Mouse (Mus musculus): ENCODE measurements around the gene Grk3. TPM values are rescaled to one million over a fixed set of nuclear protein-coding genes. Genes with fewer than 3 reads are reported as not detected.

The Grk3 gene
- polyA plus RNA-seq, 1 experiment from 2014 or later, result 2.9 TPM

- no peak overlapping the region for H3K9ac ChIP-seq (ENCODE audit: low read depth, low read length)
- peak; percentile 92 for TF ChIP-seq CTCF (IDR thresholded peaks at IDR 0.05; ENCODE audit: low read depth)
- H3K4me3 ChIP-seq (ENCODE audit: low read depth, low read length), result no peak overlapping the region
- H3K36me3 ChIP-seq (ENCODE audit: control insufficient read depth, insufficient read depth), result no peaks in the 10 kb centered on the region
- ATAC-seq, result no peak
- WGBS, result 21% methylated on average over 9 of the region's 9 CpGs
- no peaks in the 10 kb centered on the region for H3K9me3 ChIP-seq (ENCODE audit: control insufficient read depth)
- H3K27ac ChIP-seq (ENCODE audit: low read depth, low read length), result no peak overlapping the region
- peaks cover 8% of the 10 kb centered on the region; the same call in 1 of the 2 replicates for H3K27me3 ChIP-seq (replicated peaks; ENCODE audit: control insufficient read depth, insufficient read depth, low read length)
- H3K4me2 ChIP-seq (replicated peaks; ENCODE audit: low read depth), result no peak overlapping the region
- H3K4me1 ChIP-seq (replicated peaks; ENCODE audit: control insufficient read depth, insufficient read depth, low read length), result no peaks in the 10 kb centered on the region
These were observed 144.9 kb downstream of the Grk3 start for GRCm38 (mm10) chr5:112870729-112871128.

- Histone ChIP-seq H3K27me3 (replicated peaks; ENCODE audit: control insufficient read depth, insufficient read depth, low read length) (peaks cover 4% of the 10 kb centered on the region; the same call in 1 of the 2 replicates), H3K4me3 (ENCODE audit: low read depth, low read length) (no peak overlapping the region), H3K4me1 (replicated peaks; ENCODE audit: control insufficient read depth, insufficient read depth, low read length) (no peaks in the 10 kb centered on the region), H3K27ac (ENCODE audit: low read depth, low read length) (no peak overlapping the region), H3K4me2 (replicated peaks; ENCODE audit: low read depth) (no peak overlapping the region), H3K9ac (ENCODE audit: low read depth, low read length) (no peak overlapping the region), H3K36me3 (ENCODE audit: control insufficient read depth, insufficient read depth) (no peaks in the 10 kb centered on the region), H3K9me3 (ENCODE audit: control insufficient read depth) (no peaks in the 10 kb centered on the region)
- peak; percentile 55 for ATAC-seq
- WGBS, result 48% methylated on average over 5 of the region's 5 CpGs
- TF ChIP-seq CTCF (IDR thresholded peaks at IDR 0.05; ENCODE audit: low read depth), result no peak
These were observed 147.0 kb downstream of the Grk3 start for GRCm38 (mm10) chr5:112868620-112869019.

GRCm38 (mm10) chr5:112864719-112865367 is 150.7 kb downstream of the Grk3 start:
- WGBS, result 47% methylated on average over 4 of the region's 4 CpGs
- TF ChIP-seq CTCF (IDR thresholded peaks at IDR 0.05; ENCODE audit: low read depth), result peak; percentile 80
- no peaks in the 10 kb centered on the region for H3K4me1 ChIP-seq (replicated peaks; ENCODE audit: control insufficient read depth, insufficient read depth, low read length)
- no peak overlapping the region for H3K27ac ChIP-seq (ENCODE audit: low read depth, low read length)
- no peaks in the 10 kb centered on the region for H3K27me3 ChIP-seq (replicated peaks; ENCODE audit: control insufficient read depth, insufficient read depth, low read length)
- no peaks in the 10 kb centered on the region for H3K36me3 ChIP-seq (ENCODE audit: control insufficient read depth, insufficient read depth)
- no peak for ATAC-seq
- no peaks in the 10 kb centered on the region for H3K9me3 ChIP-seq (ENCODE audit: control insufficient read depth)
- H3K4me3 ChIP-seq (ENCODE audit: low read depth, low read length), result no peak overlapping the region
- no peak overlapping the region for H3K9ac ChIP-seq (ENCODE audit: low read depth, low read length)
- H3K4me2 ChIP-seq (replicated peaks; ENCODE audit: low read depth), result no peak overlapping the region

Other genes with a start within 250 kb of the Grk3 start
- gene Myo18b, start 119.4 kb downstream of the Grk3 start, polyA plus RNA-seq (2015; fragmentation: Nextera tagmentation; extraction: Ambion mirVana), result 0.08 and 0.09 TPM in 2 replicates
- gene Crybb2, start 54.3 kb upstream of the Grk3 start, polyA plus RNA-seq (2015; fragmentation: Nextera tagmentation; extraction: Ambion mirVana), result not detected in 2 replicates
- 0.93 and 1.2 TPM in 2 replicates for gene Crybb3, start 65.8 kb upstream of the Grk3 start, polyA plus RNA-seq (2015; fragmentation: Nextera tagmentation; extraction: Ambion mirVana)
- 8.0 and 10.4 TPM in 2 replicates for gene 2900026A02Rik, start 205.4 kb upstream of the Grk3 start, polyA plus RNA-seq (2015; fragmentation: Nextera tagmentation; extraction: Ambion mirVana)
- gene Tmem211, start 211.1 kb upstream of the Grk3 start, polyA plus RNA-seq (2015; fragmentation: Nextera tagmentation; extraction: Ambion mirVana), result not detected in 2 replicates

Data from intestine, postnatal 0 days (tissue).